Mouse (Mus musculus) midbrain, embryonic 11.5 days (tissue): ENCODE data around the gene Eri3. TPM values are rescaled to one million over a fixed set of nuclear protein-coding genes. Genes with fewer than 3 reads are reported as not detected.

Source experiments
- ATAC-seq: fragments of 200-750 bp; cut with Nextera tagmentation; 2 replicates; pipeline ENCODE4 v1.8.0; 2017; ENCODE audit warnings: moderate TSS enrichment, moderate library complexity; ENCODE audit not compliant: low FRiP score
- DNase-seq: peaks from one replicate; pipeline ENCODE4 v3.0.0; 2015; ENCODE audit warnings: low spot score; ENCODE audit errors: missing footprints
- H3K27ac ChIP-seq: fragments of 300-500 bp; sonication (generic); 2 replicates; pipeline ENCODE4 v1.5.1; 2014; ENCODE audit warnings: low read depth, low read length
- H3K27me3 ChIP-seq: fragments of 300-500 bp; sonication (generic); 2 replicates; pipeline ENCODE4 v1.6.1; 2014; ENCODE audit warnings: mild to moderate bottlenecking, low read length, moderate library complexity, mixed read lengths; ENCODE audit not compliant: control insufficient read depth, insufficient read depth
- H3K36me3 ChIP-seq: fragments of 300-500 bp; sonication (generic); 2 replicates; pipeline ENCODE4 v1.6.1; 2014; ENCODE audit warnings: mild to moderate bottlenecking, low read length, moderate library complexity, mixed read lengths; ENCODE audit not compliant: control insufficient read depth, insufficient read depth
- H3K4me1 ChIP-seq: fragments of 300-500 bp; sonication (generic); 2 replicates; pipeline ENCODE4 v1.6.1; 2014; ENCODE audit warnings: low read length; ENCODE audit not compliant: control insufficient read depth, insufficient read depth
- H3K4me2 ChIP-seq: fragments of 300-500 bp; sonication (generic); 2 replicates; pipeline ENCODE4 v1.6.1; 2014; ENCODE audit warnings: mild to moderate bottlenecking, moderate library complexity
- H3K4me3 ChIP-seq: fragments of 300-500 bp; sonication (generic); 2 replicates; pipeline ENCODE4 v1.5.1; 2014; ENCODE audit warnings: low read depth, low read length
- H3K9ac ChIP-seq: fragments of 300-500 bp; sonication (generic); 2 replicates; pipeline ENCODE4 v1.6.1; 2014; ENCODE audit warnings: low read length
- H3K9me3 ChIP-seq: fragments of 300-500 bp; sonication (generic); 2 replicates; pipeline ENCODE4 v1.6.1; 2016; ENCODE audit warnings: low read length; ENCODE audit not compliant: control insufficient read depth
- whole genome bisulfite sequencing: fragments of 180-500 bp; shearing (Covaris S2); extraction: QIAGEN DNeasy Blood & Tissue Kit; methylation state at CpG from one replicate; pipeline ENCODE4 v1.1.7; 2014; 5-methylcytosine and 5-hydroxymethylcytosine counted together
- microRNA-seq: library from miRNA; unstranded; fragments of <30 nt; microRNA quantifications from one replicate; pipeline ENCODE4, GENCODE M21; 2017
- polyA plus RNA-seq: library from polyadenylated mRNA; unstranded; fragments of >200 nt; fragmentation: Nextera tagmentation; extraction: Ambion mirVana; gene quantifications from 2 replicates; pipeline ENCODE4 v1.2.1, GENCODE M21; 2014

Gene Eri3
- polyA plus RNA-seq, 1 experiment from 2014 or later: 132 TPM

DNA sequence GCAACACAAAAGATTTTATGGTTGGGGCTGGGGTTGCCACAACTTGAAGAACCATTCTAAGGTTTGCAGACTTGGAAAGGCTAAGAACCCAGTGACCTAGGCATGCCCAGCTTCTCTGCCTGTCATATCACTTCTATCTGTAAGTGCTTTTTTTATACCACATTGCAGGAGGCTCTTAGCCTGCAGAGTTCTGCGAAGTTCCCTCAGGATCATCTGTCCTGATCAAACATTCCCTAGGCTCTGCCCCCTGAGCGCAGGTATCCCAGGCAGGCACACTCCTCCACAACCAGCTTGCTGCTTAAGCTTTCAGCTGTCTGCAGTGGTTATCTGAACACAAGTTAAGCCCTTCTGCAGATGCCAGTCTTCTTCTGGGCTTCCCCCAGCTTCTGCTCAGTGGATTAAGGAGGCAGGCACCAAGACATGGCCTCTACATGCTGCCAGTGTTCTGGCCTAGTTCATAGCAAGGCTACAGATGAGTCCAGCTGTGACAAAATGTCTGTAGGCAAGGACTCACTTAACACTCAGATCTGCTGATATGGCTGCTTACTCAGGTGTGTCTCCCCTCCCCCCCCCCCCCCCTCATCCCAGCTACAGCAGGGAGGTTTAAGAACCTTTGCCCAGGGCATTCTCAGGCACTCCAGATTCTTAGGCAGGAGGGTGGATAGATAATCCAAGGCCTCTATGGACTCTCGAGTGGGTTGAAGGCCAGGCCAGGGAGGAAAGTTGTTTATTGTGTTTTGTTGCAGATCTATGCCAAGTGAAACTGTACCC, 158.8 kb downstream of the Eri3 start:
- H3K36me3 ChIP-seq: no peaks in the 10 kb centered on the region
- H3K27me3 ChIP-seq: no peaks in the 10 kb centered on the region
- no peaks in the 10 kb centered on the region for H3K9me3 ChIP-seq
- no peaks in the 10 kb centered on the region for H3K4me1 ChIP-seq
- H3K9ac ChIP-seq: no peak overlapping the region
- H3K4me3 ChIP-seq: no peak overlapping the region
- DNase-seq: no peak
- H3K4me2 ChIP-seq: no peak overlapping the region
- no peak overlapping the region for H3K27ac ChIP-seq
- ATAC-seq: no peak
- 78% methylated on average over 3 of the region's 3 CpGs for WGBS

DNA sequence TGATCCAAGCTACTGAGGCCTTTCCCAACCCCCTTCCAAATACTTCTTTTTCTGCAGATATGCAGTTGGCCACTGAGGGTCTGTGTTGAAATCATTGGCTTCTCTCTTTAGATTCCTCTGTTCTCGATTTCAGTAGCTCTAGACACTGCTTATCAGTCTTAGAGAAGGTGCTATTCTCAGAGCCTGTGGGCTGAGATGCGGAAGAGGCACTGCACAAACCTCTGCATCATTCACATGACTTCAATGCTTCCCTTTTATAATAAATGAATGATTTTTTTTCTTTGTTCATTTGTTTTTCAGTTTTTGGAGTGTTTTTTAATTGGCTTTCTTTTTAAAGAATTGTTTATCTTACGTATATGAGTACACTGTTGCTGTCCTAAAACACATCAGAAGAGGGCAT, 162.1 kb downstream of the Eri3 start:
- H3K4me2 ChIP-seq: no peak overlapping the region
- H3K4me1 ChIP-seq: no peaks in the 10 kb centered on the region
- no peaks in the 10 kb centered on the region for H3K27me3 ChIP-seq
- ATAC-seq (no peak), DNase-seq (no peak)
- no peaks in the 10 kb centered on the region for H3K36me3 ChIP-seq
- H3K27ac ChIP-seq: no peak overlapping the region
- no peak overlapping the region for H3K4me3 ChIP-seq
- H3K9ac ChIP-seq: no peak overlapping the region
- no peaks in the 10 kb centered on the region for H3K9me3 ChIP-seq
- 85% methylated on average over 3 of the region's 3 CpGs for WGBS

DNA sequence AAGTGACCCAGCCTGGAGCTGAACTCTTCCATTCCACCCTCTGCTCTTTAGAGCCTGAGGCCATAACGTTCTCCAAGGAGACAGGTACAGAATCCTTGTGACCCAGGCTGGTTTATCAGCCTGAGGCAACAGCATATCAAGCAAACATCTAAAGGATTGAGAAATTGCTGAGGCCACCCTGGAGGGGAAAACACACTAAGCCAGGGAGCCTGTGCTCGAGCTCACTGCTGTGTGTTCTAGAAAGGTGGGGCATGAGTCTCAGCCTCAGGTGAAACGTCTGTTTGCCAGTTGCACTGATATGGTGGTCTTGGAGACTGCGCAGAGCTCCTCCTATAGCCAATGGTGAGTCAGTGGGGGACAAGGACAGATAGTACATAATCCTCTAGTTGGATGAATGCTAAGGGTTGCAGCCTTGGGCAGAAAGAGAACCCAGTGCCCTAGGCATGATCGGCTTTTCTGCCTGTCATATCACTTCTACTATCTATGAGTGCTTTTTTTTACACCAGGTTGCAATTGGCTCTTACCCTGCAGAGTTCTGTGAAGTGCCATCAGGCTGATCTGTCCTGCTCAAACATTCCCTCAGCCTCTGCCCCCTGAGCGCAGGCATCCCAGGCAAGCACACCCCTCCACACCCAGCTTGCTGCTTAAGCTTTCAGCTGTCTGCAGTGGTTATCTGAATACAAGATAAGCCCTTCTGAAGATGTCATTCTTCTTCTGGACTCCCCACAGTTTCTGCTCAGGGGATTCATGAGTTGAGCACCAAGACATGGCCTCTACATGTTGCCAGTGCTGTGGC, 163.3 kb downstream of the Eri3 start:
- Histone ChIP-seq H3K27ac (no peak overlapping the region), H3K9ac (no peak overlapping the region), H3K9me3 (no peaks in the 10 kb centered on the region), H3K4me1 (no peaks in the 10 kb centered on the region), H3K4me2 (no peak overlapping the region), H3K36me3 (no peaks in the 10 kb centered on the region), H3K27me3 (no peaks in the 10 kb centered on the region), H3K4me3 (no peak overlapping the region)
- WGBS: 77% methylated on average over 6 of the region's 6 CpGs
- ATAC-seq: no peak
- no peak for DNase-seq

Small RNAs within 50 kb of the gene (microRNA-seq; reads per million reads assigned to microRNA genes)
- not detected for gene Gm25559

Other genes starting within 250 kb of the Eri3 start
- 54.6 and 63.3 TPM in 2 replicates for gene Rnf220, start 53.3 kb upstream of the Eri3 start, polyA plus RNA-seq
- 80.7 and 81.2 TPM in 2 replicates for gene Dmap1, start 131.9 kb downstream of the Eri3 start, polyA plus RNA-seq
- not detected in 2 replicates for gene Gm12845, start 174.0 kb downstream of the Eri3 start, polyA plus RNA-seq
- gene Klf17, start 215.3 kb downstream of the Eri3 start, polyA plus RNA-seq: not detected in 2 replicates